Mouse (Mus musculus): Measurements from ENCODE around the gene Vmn1r3.
"Not testable (repeated sequence)": the region's sequence is repeated elsewhere in the genome, so short reads cannot be mapped to it uniquely, and the experiment has no call there.

Gene Vmn1r3

GRCm38 (mm10) chr4:3185258-3185657, at the start of gene Vmn1r3:
TSS of gene Vmn1r3 (minus strand) at chr4:3185358.
- DNase-seq (ENCODE audit: low read depth, low spot score), result not testable (repeated sequence)

- no peak for DNase-seq (ENCODE audit: low read depth, low spot score)
These were observed 46.9 kb upstream of the Vmn1r3 start for GRCm38 (mm10) chr4:3232053-3232452.

- DNase-seq (ENCODE audit: low read depth, low spot score), result no peak
These were observed 45.9 kb upstream of the Vmn1r3 start for GRCm38 (mm10) chr4:3230908-3231684.

DNA sequence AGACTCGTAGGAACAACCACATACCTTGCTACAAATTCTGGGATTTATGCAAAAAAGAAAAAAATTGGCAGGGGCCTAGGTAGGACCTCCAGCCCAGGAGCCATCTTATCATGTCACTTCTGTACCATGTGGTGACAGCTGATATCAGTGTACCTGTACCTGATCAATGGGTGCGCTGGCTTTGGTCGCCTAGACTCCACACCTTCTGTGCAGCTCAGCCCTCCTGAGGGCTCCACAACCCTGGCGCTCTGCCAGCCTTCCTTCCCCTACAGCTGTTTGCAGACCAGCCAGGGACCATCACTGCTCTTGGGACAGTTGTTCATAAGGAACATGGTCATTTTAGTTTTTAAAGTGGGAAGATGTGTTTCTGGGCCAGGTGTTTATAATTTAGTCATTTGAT, 44.4 kb upstream of the Vmn1r3 start:
- no peak for DNase-seq (ENCODE audit: low read depth, low spot score)

DNA sequence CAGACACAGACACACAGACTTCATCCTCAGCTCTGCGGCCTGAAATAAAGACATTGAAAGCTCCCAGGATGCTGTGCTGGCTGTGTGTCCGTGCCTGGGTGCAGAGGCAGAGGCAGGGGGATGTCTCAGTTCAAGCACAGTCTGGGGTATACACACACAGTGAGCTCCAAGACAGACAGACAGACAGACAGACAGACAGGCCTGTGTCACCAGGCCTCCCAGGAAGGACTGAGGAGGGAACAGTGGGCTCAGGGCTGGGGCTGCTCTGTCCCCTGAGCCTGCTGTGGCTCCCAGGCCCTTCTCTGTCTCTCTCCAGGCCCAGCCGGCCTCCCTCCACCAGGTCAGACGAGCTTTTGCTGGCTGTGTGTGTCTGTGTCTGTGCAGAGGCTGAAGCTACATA, 43.3 kb upstream of the Vmn1r3 start:
- DNase-seq (ENCODE audit: low read depth, low spot score), result no peak

- DNase-seq (ENCODE audit: low read depth, low spot score), result no peak
These were observed 42.6 kb upstream of the Vmn1r3 start for GRCm38 (mm10) chr4:3227751-3228150.

GRCm38 (mm10) chr4:3226488-3226887, 41.3 kb upstream of the Vmn1r3 start:
- DNase-seq (ENCODE audit: low read depth, low spot score), result no peak

DNA sequence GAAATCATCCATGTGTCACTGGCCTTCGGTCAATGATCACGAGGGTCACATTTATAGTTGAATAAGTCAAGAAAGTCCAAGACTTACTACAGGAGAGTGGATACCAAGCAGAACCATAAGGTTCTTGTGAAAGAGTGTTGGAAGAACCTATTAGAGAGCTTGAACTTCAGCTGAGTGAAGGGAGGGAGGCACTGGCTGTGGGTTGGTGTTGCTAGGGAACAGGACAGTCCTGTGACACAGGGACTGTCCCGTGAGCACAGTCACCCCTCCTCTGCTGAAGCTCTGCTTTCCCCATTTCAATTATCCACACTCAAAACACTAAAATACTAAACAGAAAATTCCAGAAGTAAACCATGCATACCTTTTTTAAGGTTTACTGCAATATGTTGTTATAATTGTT, 40.3 kb upstream of the Vmn1r3 start:
- not testable (repeated sequence) for DNase-seq (ENCODE audit: low read depth, low spot score)

DNA sequence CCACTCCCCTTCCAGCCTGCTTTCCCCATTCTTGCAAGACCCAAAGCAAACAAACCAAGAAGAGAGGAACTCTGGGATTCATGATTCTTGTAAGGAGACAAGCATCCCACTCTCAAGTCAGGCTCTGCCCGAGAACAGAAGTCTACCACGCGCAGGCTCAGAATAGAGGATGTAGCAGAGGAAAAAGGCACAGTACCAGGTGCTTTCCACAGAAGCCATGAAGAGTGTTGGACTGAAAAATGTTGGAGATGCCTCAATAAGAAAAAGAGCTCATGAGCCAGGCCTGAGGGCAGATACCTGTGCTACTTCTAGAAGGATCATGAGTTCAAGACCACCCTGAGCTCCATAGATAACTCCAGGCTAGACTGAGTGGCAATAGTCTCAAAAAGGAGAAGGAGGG, 39.7 kb upstream of the Vmn1r3 start:
- DNase-seq (ENCODE audit: low read depth, low spot score), result not testable (repeated sequence)

GRCm38 (mm10) chr4:3223483-3224209, 38.5 kb upstream of the Vmn1r3 start:
- DNase-seq (ENCODE audit: low read depth, low spot score), result not testable (repeated sequence)

DNA sequence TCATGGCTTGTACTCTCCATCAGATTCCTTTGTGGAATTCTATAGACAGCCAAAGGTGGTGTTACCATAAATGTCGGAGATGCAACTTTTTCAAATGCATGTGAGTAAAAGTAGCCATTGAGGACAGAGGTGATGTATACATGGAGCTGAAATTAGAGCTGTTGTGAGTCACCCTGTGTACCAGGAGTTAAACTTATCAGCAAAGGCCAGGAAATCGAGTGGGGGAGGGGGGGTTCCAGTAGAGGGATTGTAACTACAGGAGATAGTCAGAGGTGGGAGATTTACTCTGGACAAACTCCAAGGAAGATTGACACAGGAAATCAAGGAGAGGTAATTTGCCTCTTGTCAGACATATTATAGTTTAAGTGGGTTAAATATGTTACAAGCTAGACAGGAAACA, 31.2 kb upstream of the Vmn1r3 start:
- DNase-seq (ENCODE audit: low read depth, low spot score), result not testable (repeated sequence)

GRCm38 (mm10) chr4:3213349-3213748, 28.2 kb upstream of the Vmn1r3 start:
- not testable (repeated sequence) for DNase-seq (ENCODE audit: low read depth, low spot score)

GRCm38 (mm10) chr4:3209643-3210217, 24.6 kb upstream of the Vmn1r3 start:
- not testable (repeated sequence) for DNase-seq (ENCODE audit: low read depth, low spot score)

- DNase-seq (ENCODE audit: low read depth, low spot score), result not testable (repeated sequence)
These were observed 8.2 kb downstream of the Vmn1r3 start for GRCm38 (mm10) chr4:3176746-3177490.

DNA sequence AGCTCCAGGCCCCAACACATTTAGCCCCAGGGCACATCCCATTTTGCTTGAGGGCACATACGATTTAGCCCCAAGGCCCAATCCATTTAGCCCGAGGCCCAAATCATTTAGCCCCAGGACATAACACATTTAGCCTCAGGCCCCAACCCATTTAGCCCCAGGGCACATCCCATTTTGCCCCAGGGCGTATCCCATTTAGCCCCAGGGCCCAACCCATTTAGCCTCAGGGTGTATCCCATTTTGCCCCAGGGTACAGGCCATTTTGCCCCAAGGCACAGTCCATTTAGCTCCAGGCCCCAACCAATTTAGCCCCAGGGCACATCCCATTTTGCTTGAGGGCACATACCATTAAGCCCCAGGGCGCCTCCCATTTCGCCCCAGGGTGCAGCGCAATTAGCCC, 9.0 kb downstream of the Vmn1r3 start:
- DNase-seq (ENCODE audit: low read depth, low spot score), result not testable (repeated sequence)

DNA sequence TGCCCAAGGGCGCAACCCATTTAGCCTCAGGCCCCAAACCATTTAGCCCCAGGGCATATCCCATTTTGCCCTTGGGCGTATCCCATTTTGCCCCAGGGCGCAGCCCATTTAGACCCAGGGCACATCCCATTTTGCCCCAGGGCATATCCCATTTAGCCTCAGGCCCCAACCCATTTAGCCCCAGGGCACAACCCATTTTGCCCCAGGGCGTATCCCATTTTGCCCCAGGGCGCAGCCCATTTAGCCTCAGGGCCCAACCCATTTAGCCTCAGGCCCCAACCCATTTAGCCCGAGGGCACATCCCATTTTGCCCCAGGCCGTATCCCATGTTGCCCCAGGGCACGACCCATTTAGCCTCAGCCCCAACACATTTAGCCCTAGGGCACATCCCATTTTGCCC, 9.4 kb downstream of the Vmn1r3 start:
- DNase-seq (ENCODE audit: low read depth, low spot score), result not testable (repeated sequence)

DNA sequence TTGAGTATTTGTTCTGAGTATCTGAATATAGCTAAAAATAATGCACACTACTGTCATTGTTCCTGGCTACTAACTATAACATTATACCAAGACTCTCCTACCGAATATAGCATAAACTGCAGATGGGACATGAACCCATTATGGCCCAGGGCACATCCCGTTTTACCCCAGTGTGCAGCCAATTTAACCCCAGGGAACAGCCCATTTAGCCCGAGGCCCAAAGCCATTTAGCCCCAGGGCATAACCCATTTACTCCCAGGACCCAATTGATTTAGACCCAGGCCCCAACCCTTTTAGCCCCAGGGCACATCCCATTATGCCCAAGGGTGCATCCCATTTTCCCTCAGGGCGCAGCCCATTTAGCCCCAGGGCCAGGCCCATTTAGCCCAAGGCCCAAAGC, 10.6 kb downstream of the Vmn1r3 start:
- DNase-seq (ENCODE audit: low read depth, low spot score), result not testable (repeated sequence)

DNA sequence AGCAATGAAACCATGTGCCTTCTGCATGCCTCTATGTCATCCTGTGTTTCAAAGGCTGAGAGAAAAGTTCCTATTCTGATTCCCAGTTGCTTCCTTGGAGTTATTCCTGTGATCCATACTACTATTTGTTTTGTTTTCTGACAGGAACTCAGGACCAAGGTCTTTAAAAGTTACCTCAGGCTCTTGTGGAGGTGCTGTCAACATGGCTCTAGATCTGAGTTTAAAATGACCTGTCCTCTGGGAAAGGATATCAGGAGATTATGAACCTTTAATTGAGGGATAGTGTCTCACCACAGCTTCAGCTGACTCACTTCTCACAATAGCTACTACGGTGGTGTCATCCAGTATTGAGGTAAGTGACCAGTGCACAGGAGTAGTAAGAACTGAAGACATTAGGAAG, 18.1 kb downstream of the Vmn1r3 start, which contains the start of gene Vmn1r2:
TSS of gene Vmn1r2 (plus strand) at position 301 of the 400 bp plus-strand sequence.
- not testable (repeated sequence) for DNase-seq (ENCODE audit: low read depth, low spot score)

DNA sequence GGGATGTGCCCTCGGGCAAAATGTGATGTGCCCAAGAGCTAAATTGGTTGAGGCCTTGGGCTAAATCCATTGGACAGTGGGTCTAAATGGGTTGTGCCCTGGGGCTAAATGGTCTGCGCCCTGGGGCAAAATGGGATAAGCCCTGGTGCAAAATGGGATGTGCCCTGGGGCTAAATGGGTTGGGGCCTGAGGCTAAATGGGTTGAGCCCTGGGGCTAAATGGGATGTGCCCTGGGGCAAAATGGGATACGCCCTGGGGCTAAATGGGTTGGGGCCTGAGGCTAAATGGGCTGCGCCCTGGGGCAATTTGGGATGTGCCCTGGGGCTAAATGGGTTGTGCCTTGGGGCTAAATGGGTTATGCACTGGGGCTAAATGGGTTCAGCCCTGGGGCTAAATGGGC, 20.1 kb downstream of the Vmn1r3 start:
- DNase-seq (ENCODE audit: low read depth, low spot score), result no peak

GRCm38 (mm10) chr4:3164429-3164828, 20.7 kb downstream of the Vmn1r3 start:
- not testable (repeated sequence) for DNase-seq (ENCODE audit: low read depth, low spot score)

DNA sequence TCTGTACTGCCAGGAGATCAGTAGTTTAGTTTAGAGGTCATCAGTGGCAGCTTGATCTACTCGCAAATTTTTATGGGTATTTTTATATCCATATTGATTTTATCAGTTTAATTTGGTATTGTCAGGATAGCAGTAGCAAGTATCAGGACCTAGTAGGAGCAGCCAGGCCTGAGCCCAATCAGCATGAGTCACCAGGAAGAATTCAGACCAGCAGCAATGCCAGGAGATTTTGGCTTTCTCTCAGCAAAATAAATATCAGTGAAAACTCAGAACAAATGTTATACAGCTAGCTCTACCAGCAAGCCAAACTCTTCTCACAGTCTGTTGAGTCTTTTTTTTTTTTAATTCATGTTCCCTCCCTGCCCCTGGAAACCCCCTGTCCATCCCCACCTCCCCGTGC, 31.8 kb downstream of the Vmn1r3 start:
- not testable (repeated sequence) for DNase-seq (ENCODE audit: low read depth, low spot score)

GRCm38 (mm10) chr4:3147926-3148325, 37.2 kb downstream of the Vmn1r3 start:
- DNase-seq (ENCODE audit: low read depth, low spot score), result not testable (repeated sequence)
